Mouse (Mus musculus): ENCODE measurements around the gene Cdx2. TPM values are rescaled to one million over a fixed set of nuclear protein-coding genes. Genes with fewer than 3 reads are reported as not detected.

Gene Cdx2
- polyA plus RNA-seq, 1 experiment from 2014 or later = not detected

- peaks cover 97% of the 10 kb centered on the region for H3K27me3 ChIP-seq
- H3K9ac ChIP-seq = no peak overlapping the region
- ATAC-seq (ENCODE audit: insufficient number of reproducible peaks, insufficient read depth, low FRiP score, low TSS enrichment, low read depth) = no peak
- H3K27ac ChIP-seq = no peak overlapping the region
- WGBS = 9% methylated on average over 6 of the region's 6 CpGs
- no peaks in the 10 kb centered on the region for H3K9me3 ChIP-seq
- no peak overlapping the region for H3K4me2 ChIP-seq
- H3K36me3 ChIP-seq = no peaks in the 10 kb centered on the region
- H3K4me3 ChIP-seq = no peak overlapping the region
- H3K4me1 ChIP-seq = peaks cover 6% of the 10 kb centered on the region; the same call in 1 of the 2 replicates
Measured at GRCm38 (mm10) chr5:147267434-147267833, 39.6 kb downstream of the Cdx2 start.

GRCm38 (mm10) chr5:147263945-147264344 lies 43.1 kb downstream of the Cdx2 start:
- peaks cover 82% of the 10 kb centered on the region for H3K27me3 ChIP-seq
- H3K9ac ChIP-seq = no peak overlapping the region
- ATAC-seq (ENCODE audit: insufficient number of reproducible peaks, insufficient read depth, low FRiP score, low TSS enrichment, low read depth) = no peak
- H3K4me3 ChIP-seq = no peak overlapping the region
- 45% methylated on average over 4 of the region's 4 CpGs for WGBS
- no peaks in the 10 kb centered on the region for H3K9me3 ChIP-seq
- H3K4me2 ChIP-seq = no peak overlapping the region
- no peaks in the 10 kb centered on the region for H3K4me1 ChIP-seq
- no peak overlapping the region for H3K27ac ChIP-seq
- H3K36me3 ChIP-seq = no peaks in the 10 kb centered on the region

GRCm38 (mm10) chr5:147261899-147262541 lies 45.0 kb downstream of the Cdx2 start:
- Histone ChIP-seq H3K4me3 (no peak overlapping the region), H3K4me1 (no peaks in the 10 kb centered on the region), H3K4me2 (no peak overlapping the region), H3K9me3 (no peaks in the 10 kb centered on the region), H3K27me3 (peaks cover 66% of the 10 kb centered on the region), H3K9ac (no peak overlapping the region), H3K27ac (no peak overlapping the region), H3K36me3 (no peaks in the 10 kb centered on the region)
- no peak for ATAC-seq (ENCODE audit: insufficient number of reproducible peaks, insufficient read depth, low FRiP score, low TSS enrichment, low read depth)
- 61% methylated on average over 11 of the region's 11 CpGs for WGBS

GRCm38 (mm10) chr5:147260778-147261177 lies 46.3 kb downstream of the Cdx2 start:
- Histone ChIP-seq H3K4me2 (no peak overlapping the region), H3K27me3 (peaks cover 54% of the 10 kb centered on the region), H3K9me3 (no peaks in the 10 kb centered on the region), H3K4me3 (no peak overlapping the region), H3K27ac (no peak overlapping the region), H3K4me1 (no peaks in the 10 kb centered on the region), H3K36me3 (no peaks in the 10 kb centered on the region), H3K9ac (no peak overlapping the region)
- WGBS = 80% methylated on average over 4 of the region's 4 CpGs
- ATAC-seq (ENCODE audit: insufficient number of reproducible peaks, insufficient read depth, low FRiP score, low TSS enrichment, low read depth) = no peak

GRCm38 (mm10) chr5:147260189-147260588 lies 46.9 kb downstream of the Cdx2 start:
- Histone ChIP-seq H3K9ac (no peak overlapping the region), H3K4me2 (no peak overlapping the region), H3K27me3 (peaks cover 48% of the 10 kb centered on the region), H3K27ac (no peak overlapping the region), H3K36me3 (no peaks in the 10 kb centered on the region), H3K4me3 (no peak overlapping the region), H3K4me1 (no peaks in the 10 kb centered on the region), H3K9me3 (no peaks in the 10 kb centered on the region)
- ATAC-seq (ENCODE audit: insufficient number of reproducible peaks, insufficient read depth, low FRiP score, low TSS enrichment, low read depth) = no peak
- 89% methylated on average over 1 of the region's 1 CpGs for whole genome bisulfite sequencing

Small RNA genes lying within 50 kb of the gene (microRNA-seq; reads per million reads assigned to microRNA genes)
- gene Mir7k = not detected

Other genes with a start within 250 kb of the Cdx2 start
- gene Lnx2, start 230.7 kb downstream of the Cdx2 start, polyA plus RNA-seq (2015; fragmentation: Nextera tagmentation; extraction: Ambion mirVana) = 13.7 and 13.8 TPM in 2 replicates
- 116 and 127 TPM in 2 replicates for gene Polr1d, start 230.2 kb downstream of the Cdx2 start, polyA plus RNA-seq (2015; fragmentation: Nextera tagmentation; extraction: Ambion mirVana)
- not detected in 2 replicates for gene Gsx1, start 118.6 kb downstream of the Cdx2 start, polyA plus RNA-seq (2015; fragmentation: Nextera tagmentation; extraction: Ambion mirVana)
- not detected in 2 replicates for gene Pdx1, start 37.3 kb downstream of the Cdx2 start, polyA plus RNA-seq (2015; fragmentation: Nextera tagmentation; extraction: Ambion mirVana)
- not detected in 2 replicates for gene Urad, start 15.2 kb upstream of the Cdx2 start, polyA plus RNA-seq (2015; fragmentation: Nextera tagmentation; extraction: Ambion mirVana)
- 0.25 TPM in 1 of 2 replicates, not detected in the other for gene Flt3, start 93.2 kb upstream of the Cdx2 start, polyA plus RNA-seq (2015; fragmentation: Nextera tagmentation; extraction: Ambion mirVana)
- gene Pan3, start 122.9 kb upstream of the Cdx2 start, polyA plus RNA-seq (2015; fragmentation: Nextera tagmentation; extraction: Ambion mirVana) = 72.7 and 86.9 TPM in 2 replicates

All from embryonic facial prominence, embryonic 13.5 days (tissue).